In the genomic region with DNA sequence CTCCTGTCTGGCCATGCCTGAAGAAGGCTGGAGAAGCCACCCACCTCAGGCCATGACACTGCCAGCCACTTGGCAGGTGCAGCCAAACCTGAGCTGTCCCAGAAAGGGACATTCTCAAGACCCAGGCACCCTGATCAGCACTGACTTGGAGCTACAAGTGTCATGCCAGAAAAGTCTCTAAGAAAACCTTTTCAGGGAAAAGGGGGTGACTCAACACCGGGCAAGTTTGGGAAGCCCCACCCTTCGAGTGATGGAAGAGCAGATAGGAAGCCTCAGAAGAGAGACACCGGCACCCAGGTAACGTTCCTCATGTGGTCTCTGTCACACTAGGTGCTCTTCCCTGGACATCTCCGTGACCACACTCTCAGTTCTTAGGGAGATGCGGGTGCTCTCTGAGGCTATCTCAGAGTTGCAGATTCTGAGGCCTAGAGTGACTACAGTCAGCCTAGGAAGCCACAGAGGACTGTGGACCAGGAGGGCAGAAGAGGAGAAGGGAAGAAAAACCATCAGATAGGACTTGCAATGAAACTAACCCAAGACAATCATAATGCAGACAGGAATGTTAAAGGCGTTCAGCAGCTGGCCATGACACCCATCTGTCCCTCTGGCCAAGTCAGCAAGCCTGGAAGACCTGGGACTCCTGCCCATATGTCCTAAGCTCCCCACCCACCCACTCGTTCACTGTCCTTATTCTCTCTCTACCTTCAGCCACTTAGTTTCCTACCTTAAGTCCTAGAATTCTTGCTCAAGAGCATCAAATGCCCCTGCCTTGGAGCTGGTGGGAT, we compare ENCODE assay signal across 23 mouse cellular contexts. TPM values are rescaled to one million over a fixed set of nuclear protein-coding genes. Genes with fewer than 3 reads are reported as not detected.
DNase-seq lines count a peak whose midpoint lies in the region; ATAC-seq and TF ChIP-seq lines count a peak whose summit lies in the region.
"Had no signal": no experiment of that assay in that cellular context is flagged by ENCODE, and none has a peak within 500 bp of the region (broad histone marks: within the 10 kb centered on the region; RNA-seq: fewer than 3 reads in every experiment).

No protein-coding gene starts in this region.

- no peak overlapping the region for H3K4me3 ChIP-seq in layer of hippocampus, adult 2 months
- H3K4me3 ChIP-seq: embryonic facial prominence, embryonic 15.5 days; forebrain, embryonic 15.5 days; heart, embryonic 12.5 days; hindbrain, embryonic 12.5 days; intestine, embryonic 15.5 days had no signal

- peak; percentile 98 for DNase-seq in heart, adult 9 months (ENCODE audit: low spot score in 2 of 2)
- no peak for DNase-seq in heart, postnatal 4 days
- DNase-seq in layer of hippocampus, adult 2 months (ENCODE audit: low spot score in 2 of 2) = no peak
- no peak for DNase-seq in layer of hippocampus, postnatal 10 days (ENCODE audit: low spot score in 2 of 2)
- peak; percentile 36 for DNase-seq in thymus, postnatal 25 days
- no peak for DNase-seq in thymus, postnatal 0 days (ENCODE audit: low spot score)
- DNase-seq in induced T-regulatory cell, adult 2 months (ENCODE audit: low read depth) = peak; percentile 29
- DNase-seq: adrenal gland, adult 8-10 months; adrenal gland, postnatal 36 days; embryo, embryonic 11 days; gastrocnemius, postnatal 36 days; heart, adult 18-20 months had no signal

- ATAC-seq in cerebellum, adult (ENCODE audit: insufficient number of reproducible peaks, low FRiP score, low TSS enrichment) = no peak
- ATAC-seq: forebrain, embryonic 15.5 days; hindbrain, embryonic 16.5 days; intestine, embryonic 15.5 days had no signal

- no peak for TF ChIP-seq CTCF in layer of hippocampus, adult 2 months (conservative IDR thresholded peaks at IDR 0.05)

- peak overlapping the region; percentile 88 for H3K27ac ChIP-seq in layer of hippocampus, adult 2 months
- H3K27ac ChIP-seq: forebrain, embryonic 15.5 days; hindbrain, embryonic 12.5 days; intestine, embryonic 15.5 days had no signal

RNA-seq across cellular contexts. Expression of a gene that starts 6.4 kb away (rescaled TPM):
- total RNA-seq in heart, postnatal 4 days (2021) = 10 to 100 TPM; 16.2 to 18.8 TPM
- 100 to 1,000 TPM; 854 to 892 TPM for total RNA-seq in layer of hippocampus, adult 2 months (2021)
- total RNA-seq in layer of hippocampus, postnatal 10 days (2021) = 100 to 1,000 TPM; 644 to 646 TPM
- 415 and 436 TPM in 2 replicates for polyA plus RNA-seq in thymus, postnatal 0 days (2015; fragmentation: Nextera tagmentation; extraction: Ambion mirVana)
- polyA plus RNA-seq: forebrain, embryonic 11.5 days; hindbrain, embryonic 12.5 days had no signal

RNA-seq across cellular contexts. Expression of a gene that starts 17.2 kb away (rescaled TPM):
- total RNA-seq in heart, postnatal 4 days (2021) = 10 to 100 TPM; 72.6 to 79.0 TPM
- 10 to 100 TPM; 79.2 to 82.4 TPM for total RNA-seq in layer of hippocampus, adult 2 months (2021)
- total RNA-seq in layer of hippocampus, postnatal 10 days (2021) = 10 to 100 TPM; 41.7 to 47.2 TPM
- polyA plus RNA-seq in thymus, postnatal 0 days (2015; fragmentation: Nextera tagmentation; extraction: Ambion mirVana) = 7.4 and 13.1 TPM in 2 replicates

RNA-seq across cellular contexts. Expression of a gene that starts 52.0 kb away (rescaled TPM):
- total RNA-seq in heart, postnatal 4 days (2021) = not detected
- 1 to 10 TPM in 1 of 2 experiments, not detected in 1; 1.3 TPM for total RNA-seq in layer of hippocampus, adult 2 months (2021)
- 1 to 10 TPM in 1 of 2 experiments, not detected in 1; 2.4 TPM for total RNA-seq in layer of hippocampus, postnatal 10 days (2021)
- polyA plus RNA-seq in thymus, postnatal 0 days (2015; fragmentation: Nextera tagmentation; extraction: Ambion mirVana) = not detected in 2 replicates
- total RNA-seq: gastrocnemius, adult 8-10 months; gastrocnemius, postnatal 36 days; heart, adult 18-20 months; heart, postnatal 25 days had no signal
- polyA plus RNA-seq: forebrain, embryonic 11.5 days; heart, embryonic 12.5 days; heart, embryonic 16.5 days had no signal

RNA-seq across cellular contexts. Expression of a gene that starts 57.5 kb away (rescaled TPM):
- 1 to 10 TPM; 8.5 to 9.7 TPM for total RNA-seq in heart, postnatal 4 days (2021)
- total RNA-seq in layer of hippocampus, adult 2 months (2021) = 10 to 100 TPM; 12.3 to 14.4 TPM
- total RNA-seq in layer of hippocampus, postnatal 10 days (2021) = 10 to 100 TPM; 16.0 to 17.6 TPM
- polyA plus RNA-seq in thymus, postnatal 0 days (2015; fragmentation: Nextera tagmentation; extraction: Ambion mirVana) = 1.2 and 2.0 TPM in 2 replicates

Comparison
In these comparisons a context has a peak if more than half of its experiments do, and no peak if none do; other contexts are left out.
1. DNase-seq: peak in heart, adult 9 months (2 of 2), thymus, postnatal 25 days (single experiment) and induced T-regulatory cell, adult 2 months (single experiment); none in heart, postnatal 4 days (single experiment), layer of hippocampus, adult 2 months (0 of 2), layer of hippocampus, postnatal 10 days (0 of 2) and thymus, postnatal 0 days (single experiment).
2. RNA of a gene that starts 6.4 kb away (total RNA-seq): 854 to 892 TPM in layer of hippocampus, adult 2 months and 644 to 646 TPM in layer of hippocampus, postnatal 10 days; 16.2 to 18.8 TPM in heart, postnatal 4 days; every median in the first group is over 10 times any median in the second.